In the genomic region with DNA sequence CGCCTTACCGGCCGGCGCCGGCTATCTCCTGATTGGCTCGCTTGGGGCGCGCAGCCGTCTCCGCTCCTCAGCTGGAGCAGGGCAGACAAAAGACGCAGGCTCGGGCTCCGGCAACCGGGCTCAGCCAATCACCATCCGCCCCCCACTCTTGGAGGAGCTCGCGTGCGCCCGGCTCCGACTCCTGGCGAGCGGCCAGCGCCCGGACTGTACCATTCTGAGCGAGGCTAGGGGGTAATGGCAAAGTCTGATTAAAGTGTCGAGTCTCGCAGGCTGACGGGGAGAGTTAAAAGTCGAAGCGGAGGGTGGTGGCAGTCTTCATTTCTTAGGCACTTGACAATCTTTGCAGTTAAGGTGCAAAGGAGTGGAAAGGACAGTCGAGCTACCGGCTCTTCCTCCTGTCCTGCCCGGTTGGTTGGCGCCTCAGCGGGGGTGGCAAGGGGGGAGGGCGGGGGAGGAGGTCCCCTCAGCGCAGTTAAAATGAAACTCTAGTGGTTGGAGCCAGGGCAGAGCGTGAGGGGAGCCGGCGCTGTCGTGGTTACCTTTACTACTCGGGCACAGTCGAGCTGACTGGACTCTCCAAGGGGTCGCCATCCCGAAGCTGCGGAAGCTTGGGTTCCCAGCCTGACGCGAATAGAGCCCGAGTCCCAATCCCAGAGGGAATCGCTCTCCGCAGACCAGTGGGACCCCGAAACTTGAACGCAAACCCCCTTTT, we compare ENCODE assay signal across 8 mouse cellular contexts. TPM values are rescaled to one million over a fixed set of nuclear protein-coding genes. Genes with fewer than 3 reads are reported as not detected.
DNase-seq lines count a peak whose midpoint lies in the region; ATAC-seq and TF ChIP-seq lines count a peak whose summit lies in the region.

Pik3r3 (plus strand) TSS at position 479 of the 712 bp plus-strand sequence.

- H3K79me2 ChIP-seq in MEL (ENCODE audit: control insufficient read depth, insufficient read depth, low read length, poor library complexity) = peaks cover 4% of the 10 kb centered on the region; the same call in 1 of the 2 replicates

- no peak for TF ChIP-seq RAD21 in MEL (IDR thresholded peaks at IDR 0.05; ENCODE audit: low read depth, low read length)

- ATAC-seq in forebrain, postnatal 0 days = peak; percentile 99
- ATAC-seq in lung, embryonic 15.5 days (ENCODE audit: borderline replicate concordance, extremely low read depth, low FRiP score, low TSS enrichment) = peak; percentile 100

- peak within 1 kb of the TSS; percentile 65 for H3K4me2 ChIP-seq in forebrain, postnatal 0 days (ENCODE audit: low read depth)
- H3K4me2 ChIP-seq in lung, embryonic 15.5 days = peak within 1 kb of the TSS; percentile 68

- whole genome bisulfite sequencing in cerebellum, adult 2 months = under 1% methylated on average over 53 of the region's 53 CpGs
- 2% methylated on average over 52 of the region's 53 CpGs for WGBS in forebrain, postnatal 0 days
- under 1% methylated on average over 53 of the region's 53 CpGs for WGBS in lung, embryonic 15.5 days

- no peaks in the 10 kb centered on the region for H3K27me3 ChIP-seq in MEL (ENCODE audit: control insufficient read depth in 1 of 2, insufficient read depth in 2 of 2, low read length in 2 of 2)
- H3K27me3 ChIP-seq in cerebellum, adult 2 months (ENCODE audit: control insufficient read depth, insufficient read depth, low read length) = no peaks in the 10 kb centered on the region
- H3K27me3 ChIP-seq in forebrain, postnatal 0 days (ENCODE audit: insufficient read depth, low read length) = no peaks in the 10 kb centered on the region
- no peaks in the 10 kb centered on the region for H3K27me3 ChIP-seq in lung, embryonic 15.5 days

- H3K4me1 ChIP-seq in MEL (ENCODE audit: control insufficient read depth in 1 of 2, insufficient read depth in 2 of 2, low read length in 2 of 2) = peaks cover 4 to 8% of the 10 kb centered on the region in 2 experiments; a peak in 3 of 4 replicates
- H3K4me1 ChIP-seq in cerebellum, adult 2 months (ENCODE audit: control insufficient read depth, insufficient read depth, low read length) = peaks cover 6% of the 10 kb centered on the region; the same call in 1 of the 2 replicates
- no peaks in the 10 kb centered on the region for H3K4me1 ChIP-seq in forebrain, postnatal 0 days (ENCODE audit: insufficient read depth)
- H3K4me1 ChIP-seq in lung, embryonic 15.5 days = peaks cover 7% of the 10 kb centered on the region; the same call in 1 of the 2 replicates

- DNase-seq in MEL (ENCODE audit: low read depth, low spot score) = peak; percentile 99
- peak; percentile 98 to 100 for DNase-seq in cerebellum, adult 2 months
- peak; percentile 99 for DNase-seq in forebrain, postnatal 0 days
- peak; percentile 99 for DNase-seq in heart, postnatal 4 days
- peak; percentile 99 for DNase-seq in layer of hippocampus, adult 8-10 months (ENCODE audit: low spot score in 2 of 2)
- peak; percentile 98 for DNase-seq in ovary, adult 18-20 months (ENCODE audit: low spot score)
- DNase-seq in thymus, postnatal 0 days (ENCODE audit: low spot score) = peak; percentile 99

- no peaks in the 10 kb centered on the region for H3K9me3 ChIP-seq in MEL (replicated peaks; ENCODE audit: insufficient read depth, low read length)
- no peaks in the 10 kb centered on the region for H3K9me3 ChIP-seq in forebrain, postnatal 0 days (ENCODE audit: low read length)
- H3K9me3 ChIP-seq in lung, embryonic 15.5 days = no peaks in the 10 kb centered on the region

- H3K36me3 ChIP-seq in MEL (ENCODE audit: control insufficient read depth in 1 of 2, insufficient read depth in 2 of 2, low read length in 2 of 2) = peaks cover 0 to 8% of the 10 kb centered on the region in 2 experiments; a peak in 2 of 4 replicates
- H3K36me3 ChIP-seq in forebrain, postnatal 0 days (ENCODE audit: insufficient read depth) = no peaks in the 10 kb centered on the region
- H3K36me3 ChIP-seq in lung, embryonic 15.5 days = no peaks in the 10 kb centered on the region

- 0 out of 6 replicates have a peak, but pooled peaks of 1 of the 3 experiments have one; percentile 7 for TF ChIP-seq CTCF in MEL (IDR thresholded peaks at IDR 0.05 in 2 of 3, conservative IDR thresholded peaks at IDR 0.05 in 1 of 3; ENCODE audit: control insufficient read depth in 1 of 3, insufficient read depth in 1 of 3, low read depth in 2 of 3, low read length in 3 of 3, poor library complexity in 1 of 3, severe bottlenecking in 1 of 3)
- no peak for TF ChIP-seq CTCF in cerebellum, adult 2 months (IDR thresholded peaks at IDR 0.05; ENCODE audit: borderline replicate concordance, insufficient read depth, low read depth, low read length)
- no peak for TF ChIP-seq CTCF in forebrain, postnatal 0 days (IDR thresholded peaks at IDR 0.05; ENCODE audit: low read depth)

- peak within 1 kb of the TSS; percentile 93 for H3K27ac ChIP-seq in MEL (ENCODE audit: control insufficient read depth, low read depth, low read length)
- peak within 1 kb of the TSS; percentile 99 for H3K27ac ChIP-seq in cerebellum, adult 2 months (ENCODE audit: insufficient read depth, low read length)
- peak within 1 kb of the TSS; percentile 99 for H3K27ac ChIP-seq in forebrain, postnatal 0 days (ENCODE audit: low read depth, low read length)
- H3K27ac ChIP-seq in lung, embryonic 15.5 days = peak within 1 kb of the TSS; percentile 99

- peak; percentile 95 to 97 for TF ChIP-seq POLR2A in MEL (IDR thresholded peaks at IDR 0.05; ENCODE audit: control insufficient read depth in 1 of 2, insufficient read depth in 1 of 2, low read depth in 1 of 2, low read length in 2 of 2, poor library complexity in 1 of 2)
- TF ChIP-seq POLR2A in cerebellum, adult 2 months (IDR thresholded peaks at IDR 0.05; ENCODE audit: borderline replicate concordance, insufficient read depth, low read length) = peak; percentile 99

- H3K9ac ChIP-seq in MEL (ENCODE audit: control insufficient read depth, low read depth, low read length, poor library complexity, severe bottlenecking) = peak within 1 kb of the TSS; percentile 95
- peak within 1 kb of the TSS; percentile 88 for H3K9ac ChIP-seq in forebrain, postnatal 0 days
- peak within 1 kb of the TSS; percentile 86 for H3K9ac ChIP-seq in lung, embryonic 15.5 days

- peak in 1 of 2 experiments; percentile 35; a peak in 1 of 4 replicates for TF ChIP-seq EP300 in MEL (IDR thresholded peaks at IDR 0.05; ENCODE audit: low read depth in 1 of 2, low read length in 2 of 2)

- H3K4me3 ChIP-seq in MEL (ENCODE audit: control insufficient read depth in 1 of 2, insufficient read depth in 1 of 2, low read depth in 2 of 2, low read length in 2 of 2) = peak within 1 kb of the TSS; percentile 85 to 96
- H3K4me3 ChIP-seq in cerebellum, adult 2 months (replicated peaks; ENCODE audit: insufficient read depth, low read depth, low read length) = peak within 1 kb of the TSS; percentile 94
- H3K4me3 ChIP-seq in forebrain, postnatal 0 days (ENCODE audit: low read depth, low read length) = peak within 1 kb of the TSS; percentile 84
- H3K4me3 ChIP-seq in lung, embryonic 15.5 days = peak within 1 kb of the TSS; percentile 69

TF ChIP-seq in MEL, 35 proteins besides CTCF, POLR2A, EP300 and RAD21 (continues in another document):
- TF ChIP-seq SMC3 (IDR thresholded peaks at IDR 0.05; ENCODE audit: low read depth, low read length) (no peak), CHD1 (IDR thresholded peaks at IDR 0.05; ENCODE audit: low read depth, low read length) (peak; percentile 100), KAT2A (conservative IDR thresholded peaks at IDR 0.05; ENCODE audit: low read depth, low read length) (no peak), TBP (IDR thresholded peaks at IDR 0.05; ENCODE audit: low read depth, low read length) (peak; percentile 77), POLR2AphosphoS2 (IDR thresholded peaks at IDR 0.05; ENCODE audit: low read length) (peak; percentile 83), ELF1 (IDR thresholded peaks at IDR 0.05; ENCODE audit: low read depth, low read length) (no peak), POLR2AphosphoS5 (IDR thresholded peaks at IDR 0.05; ENCODE audit: borderline replicate concordance, low read depth, low read length) (no peak), MAX (IDR thresholded peaks at IDR 0.05; ENCODE audit: low read length) (peak; percentile 9; the same call in 1 of the 2 replicates), ZKSCAN1 (IDR thresholded peaks at IDR 0.05; ENCODE audit: low read depth, low read length) (no peak), TAL1 (IDR thresholded peaks at IDR 0.05; ENCODE audit: low read length) (no peak), SIN3A (IDR thresholded peaks at IDR 0.05; ENCODE audit: low read length) (peak; percentile 93), UBTF (IDR thresholded peaks at IDR 0.05; ENCODE audit: borderline replicate concordance, insufficient read depth, low read depth, low read length) (no peak), USF1 (IDR thresholded peaks at IDR 0.05; ENCODE audit: low read depth, low read length) (peak; percentile 19; the same call in 1 of the 2 replicates), MAFK (IDR thresholded peaks at IDR 0.05; ENCODE audit: borderline replicate concordance, low read depth, low read length) (no peak), TCF12 (IDR thresholded peaks at IDR 0.05; ENCODE audit: low read depth, low read length) (peak; percentile 50; the same call in 1 of the 2 replicates), MXI1 (IDR thresholded peaks at IDR 0.05; ENCODE audit: low read depth, low read length) (peak; percentile 72; the same call in 1 of the 2 replicates), ZNF384 (IDR thresholded peaks at IDR 0.05; ENCODE audit: low read depth, low read length) (no peak), GABPA (IDR thresholded peaks at IDR 0.05; ENCODE audit: low read depth, low read length) (no peak), CHD2 (IDR thresholded peaks at IDR 0.05; ENCODE audit: low read length) (peak; percentile 3; the same call in 1 of the 2 replicates), RCOR1 (IDR thresholded peaks at IDR 0.05; ENCODE audit: low read depth, low read length) (no peak), JUND (IDR thresholded peaks at IDR 0.05; ENCODE audit: low read depth, low read length) (no peak), BHLHE40 (IDR thresholded peaks at IDR 0.05; ENCODE audit: borderline replicate concordance, low read depth, low read length) (peak; percentile 87)

RNA-seq across cellular contexts. Expression of gene Pik3r3, which starts in this region (rescaled TPM):
- 1.1 and 2.5 TPM in 2 replicates for total RNA-seq in MEL (2012; rRNA removed)
- polyA plus RNA-seq in MEL (2012; ENCODE audit: insufficient read depth in 1 of 2, insufficient read length in 2 of 2, low read depth in 1 of 2, low replicate concordance in 2 of 2, missing spikeins in 1 of 2) = 1 to 10 TPM in 1 of 2 experiments, not detected in 1; 2.1 TPM
- 90.6 and 105 TPM in 2 replicates for polyA plus RNA-seq in cerebellum, adult 2 months (2012; rRNA removed)
- total RNA-seq in forebrain, postnatal 0 days (2014; rRNA removed) = 41.5 and 51.3 TPM in 2 replicates
- 21.5 and 30.8 TPM in 2 replicates for polyA plus RNA-seq in forebrain, postnatal 0 days (2015; fragmentation: Nextera tagmentation; extraction: Ambion mirVana)
- 10 to 100 TPM; 21.0 to 24.6 TPM for total RNA-seq in heart, postnatal 4 days (2021)
- 10 to 100 TPM; 29.0 to 40.9 (median 35.9) TPM for total RNA-seq in layer of hippocampus, adult 8-10 months (2022)
- polyA plus RNA-seq in lung, embryonic 15.5 days (2015; fragmentation: Nextera tagmentation; extraction: Ambion mirVana) = 24.5 and 24.6 TPM in 2 replicates
- polyA plus RNA-seq in thymus, postnatal 0 days (2015; fragmentation: Nextera tagmentation; extraction: Ambion mirVana) = 4.2 and 4.7 TPM in 2 replicates

Comparison
In these comparisons a context has a peak if more than half of its experiments do, and no peak if none do; other contexts are left out.
1. Peak in every context shown above with its lines: DNase-seq, ATAC-seq, H3K4me3 ChIP-seq and H3K27ac ChIP-seq.